Mouse (Mus musculus) forebrain, embryonic 10.5 days (tissue): ENCODE measurements around the gene Rgl2. TPM values are rescaled to one million over a fixed set of nuclear protein-coding genes. Genes with fewer than 3 reads are reported as not detected.

Experiments
- DNase-seq: peaks from one replicate; pipeline ENCODE4 v3.0.0-alpha.2; 2017; ENCODE audit warnings: low spot score; ENCODE audit errors: extremely low spot score
- H3K27ac ChIP-seq: fragments of 300-500 bp; sonication (generic); 2 replicates; pipeline ENCODE4 v1.5.1; 2016; ENCODE audit warnings: mild to moderate bottlenecking
- H3K27me3 ChIP-seq: fragments of 300-500 bp; sonication (generic); 2 replicates; pipeline ENCODE4 v1.6.1; 2016; ENCODE audit warnings: mild to moderate bottlenecking; ENCODE audit not compliant: poor library complexity, severe bottlenecking
- H3K36me3 ChIP-seq: fragments of 300-500 bp; sonication (generic); replicated peaks from 2 replicates; pipeline ENCODE4 v1.6.1; 2016; ENCODE audit warnings: mild to moderate bottlenecking, moderate library complexity
- H3K4me1 ChIP-seq: fragments of 300-500 bp; sonication (generic); 2 replicates; pipeline ENCODE4 v1.6.1; 2016
- H3K4me3 ChIP-seq: fragments of 300-500 bp; sonication (generic); 2 replicates; pipeline ENCODE4 v1.5.1; 2016; ENCODE audit warnings: mild to moderate bottlenecking, moderate library complexity
- H3K9me3 ChIP-seq: fragments of 300-500 bp; sonication (generic); 2 replicates; pipeline ENCODE4 v1.6.1; 2016; ENCODE audit warnings: mild to moderate bottlenecking, moderate library complexity
- WGBS: fragments of 180-500 bp; shearing (Covaris S2); methylation state at CpG from one replicate; pipeline ENCODE4 v1.1.7; 2016; 5-methylcytosine and 5-hydroxymethylcytosine counted together
- polyA plus RNA-seq: library from polyadenylated mRNA; unstranded; fragments of >200 nt; fragmentation: Nextera tagmentation; extraction: Ambion mirVana; gene quantifications from 2 replicates; pipeline ENCODE4 v1.2.1, GENCODE M21; 2016

Rgl2 gene
- polyA plus RNA-seq, 1 experiment from 2014 or later = 46.7 TPM

- 94% methylated on average over 31 of the region's 31 CpGs for WGBS
- peak overlapping the region; percentile 95; the same call in 1 of the 2 replicates for H3K4me3 ChIP-seq
- peaks cover 49% of the 10 kb centered on the region for H3K36me3 ChIP-seq
- H3K9me3 ChIP-seq = no peaks in the 10 kb centered on the region
- H3K27ac ChIP-seq = no peak overlapping the region
- no peak for DNase-seq
- H3K27me3 ChIP-seq = no peaks in the 10 kb centered on the region
- H3K4me1 ChIP-seq = peaks cover 65% of the 10 kb centered on the region
Observed at GRCm38 (mm10) chr17:33911052-33911812, 18.1 kb upstream of the Rgl2 start.

DNA sequence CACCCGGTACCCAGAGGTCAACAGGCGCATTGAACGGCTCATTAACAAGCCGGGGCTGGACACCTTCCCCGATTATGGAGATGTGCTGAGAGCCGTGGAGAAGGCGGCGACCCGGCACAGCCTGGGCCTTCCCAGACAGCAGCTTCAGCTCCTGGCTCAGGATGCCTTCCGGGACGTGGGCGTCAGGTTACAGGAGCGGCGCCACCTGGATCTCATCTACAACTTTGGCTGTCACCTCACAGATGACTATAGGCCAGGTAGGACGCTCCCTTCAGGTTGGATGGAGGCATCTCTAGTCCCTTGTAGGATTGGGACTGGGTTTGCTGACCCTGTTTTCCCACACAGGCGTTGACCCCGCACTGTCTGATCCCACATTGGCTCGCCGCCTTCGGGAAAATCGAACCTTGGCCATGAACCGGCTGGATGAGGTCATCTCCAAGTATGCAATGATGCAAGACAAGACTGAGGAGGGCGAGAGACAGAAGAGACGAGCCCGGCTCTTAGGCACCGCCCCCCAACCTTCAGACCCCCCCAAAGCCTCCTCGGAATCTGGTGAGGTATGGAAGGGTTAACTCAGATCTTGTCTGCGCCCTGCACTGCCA, 17.4 kb upstream of the Rgl2 start:
- DNase-seq = no peak
- H3K27ac ChIP-seq = no peak overlapping the region
- no peaks in the 10 kb centered on the region for H3K27me3 ChIP-seq
- peaks cover 72% of the 10 kb centered on the region for H3K4me1 ChIP-seq
- peaks cover 51% of the 10 kb centered on the region for H3K36me3 ChIP-seq
- no peaks in the 10 kb centered on the region for H3K9me3 ChIP-seq
- H3K4me3 ChIP-seq = peak overlapping the region; percentile 16; the same call in 1 of the 2 replicates
- WGBS = 94% methylated on average over 28 of the region's 28 CpGs

DNA sequence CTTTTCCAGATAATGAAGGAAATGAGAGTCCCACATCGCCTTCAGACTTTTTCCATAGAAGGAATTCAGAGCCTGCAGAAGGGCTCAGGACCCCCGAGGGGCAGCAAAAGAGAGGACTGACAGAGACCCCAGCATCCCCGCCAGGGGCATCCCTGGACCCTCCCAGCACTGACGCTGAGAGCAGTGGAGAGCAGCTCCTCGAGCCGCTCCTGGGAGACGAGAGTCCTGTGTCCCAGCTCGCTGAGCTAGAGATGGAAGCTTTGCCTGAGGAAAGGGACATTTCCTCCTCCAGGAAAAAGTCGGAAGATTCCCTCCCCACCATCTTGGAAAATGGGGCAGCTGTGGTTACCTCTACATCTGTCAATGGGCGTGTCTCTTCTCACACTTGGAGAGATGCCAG, 16.1 kb upstream of the Rgl2 start:
- Histone ChIP-seq H3K9me3 (no peaks in the 10 kb centered on the region; the same call in 1 of the 2 replicates), H3K4me3 (peak overlapping the region; percentile 22; the same call in 1 of the 2 replicates), H3K36me3 (peaks cover 65% of the 10 kb centered on the region), H3K27me3 (peaks cover 9% of the 10 kb centered on the region), H3K4me1 (peaks cover 78% of the 10 kb centered on the region), H3K27ac (no peak overlapping the region)
- WGBS = 89% methylated on average over 10 of the region's 10 CpGs
- DNase-seq = no peak

DNA sequence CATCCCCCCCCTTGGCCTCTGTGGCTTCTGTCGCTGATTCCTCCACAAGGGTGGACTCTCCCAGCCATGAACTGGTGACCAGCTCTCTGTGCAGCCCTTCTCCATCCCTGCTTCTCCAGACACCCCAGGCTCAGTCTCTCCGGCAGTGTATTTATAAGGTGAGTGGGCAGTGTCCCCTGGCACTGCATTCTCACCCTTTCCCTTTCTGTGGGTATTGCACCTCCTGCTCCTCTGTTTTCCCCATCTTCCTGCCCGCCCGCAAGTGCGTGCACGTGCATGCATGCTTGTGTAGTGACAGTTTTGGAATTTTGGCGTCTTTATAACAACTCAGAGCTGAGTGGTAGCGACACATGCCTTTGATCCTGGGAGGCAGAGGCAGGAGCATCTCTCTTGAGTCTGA, 15.4 kb upstream of the Rgl2 start:
- no peaks in the 10 kb centered on the region; the same call in 1 of the 2 replicates for H3K9me3 ChIP-seq
- H3K27ac ChIP-seq = no peak overlapping the region
- WGBS = 98% methylated on average over 8 of the region's 8 CpGs
- H3K4me1 ChIP-seq = peaks cover 78% of the 10 kb centered on the region
- peaks cover 15% of the 10 kb centered on the region for H3K27me3 ChIP-seq
- peaks cover 68% of the 10 kb centered on the region for H3K36me3 ChIP-seq
- peak overlapping the region; percentile 22; the same call in 1 of the 2 replicates for H3K4me3 ChIP-seq
- DNase-seq = no peak

DNA sequence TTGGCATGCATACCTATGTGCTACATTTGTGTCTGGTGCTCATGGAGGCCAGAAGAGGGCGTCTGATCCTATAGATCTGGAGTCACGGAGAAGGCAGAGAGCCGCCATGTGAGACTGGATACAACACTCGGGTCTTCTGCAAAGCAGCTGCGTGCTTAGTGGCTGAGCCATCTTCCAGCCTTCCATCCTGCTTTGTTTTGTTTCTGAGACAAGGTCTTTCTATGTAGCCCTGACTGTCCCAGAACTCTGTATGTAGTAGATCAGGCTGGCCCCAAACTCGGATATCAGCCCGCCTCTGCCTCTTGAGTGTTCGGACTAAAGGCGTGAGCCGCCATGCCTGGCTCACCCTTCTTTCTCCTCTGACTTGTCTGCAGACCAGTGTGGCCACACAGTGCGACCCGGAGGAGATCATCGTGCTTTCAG, 14.4 kb upstream of the Rgl2 start:
- H3K9me3 ChIP-seq = no peaks in the 10 kb centered on the region; the same call in 1 of the 2 replicates
- peak overlapping the region; percentile 76 for H3K4me3 ChIP-seq
- peaks cover 68% of the 10 kb centered on the region for H3K36me3 ChIP-seq
- H3K4me1 ChIP-seq = peaks cover 82% of the 10 kb centered on the region
- WGBS = 73% methylated on average over 13 of the region's 13 CpGs
- peak overlapping the region; percentile 40; the same call in 1 of the 2 replicates for H3K27ac ChIP-seq
- peaks cover 15% of the 10 kb centered on the region for H3K27me3 ChIP-seq
- no peak for DNase-seq

DNA sequence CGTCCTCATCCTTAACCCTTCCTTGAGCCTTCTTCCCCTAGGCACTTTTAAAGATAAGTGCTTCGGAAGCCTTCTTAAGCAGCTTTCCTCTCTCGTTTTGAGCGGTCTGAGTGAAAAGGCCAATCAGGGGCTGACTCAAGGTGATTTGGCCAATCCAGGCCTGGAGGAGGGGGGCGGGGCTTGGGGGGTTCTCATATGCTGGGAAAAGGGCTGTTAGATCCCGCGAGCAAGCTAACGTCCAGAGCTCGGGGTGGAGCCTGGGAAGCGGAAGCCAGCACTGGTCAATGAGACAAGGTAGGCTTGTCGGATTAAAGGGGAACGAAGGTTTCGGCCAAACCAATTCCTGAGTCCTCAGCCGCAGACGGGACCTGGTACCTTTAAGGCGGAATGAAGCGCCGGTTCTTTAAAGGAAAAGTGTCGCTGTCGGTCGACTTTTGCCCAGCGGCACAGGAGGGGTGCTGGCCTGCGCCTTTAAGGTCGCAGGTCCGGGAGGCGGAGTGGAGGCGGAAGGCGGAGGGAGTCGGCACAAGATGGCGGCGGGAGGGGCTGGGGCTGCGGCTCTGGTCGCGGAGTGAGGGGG, 13.6 kb upstream of the Rgl2 start, which contains the start of the genes Tapbp and Zbtb22:
Gene Tapbp, plus strand, starts transcription at position 229 of the 580 bp plus-strand sequence.
Gene Zbtb22, plus strand, starts transcription at position 234 of the 580 bp plus-strand sequence.
- 0% methylated on average over 34 of the region's 34 CpGs for WGBS
- peak within 1 kb of the TSS; percentile 76 for H3K4me3 ChIP-seq
- H3K27ac ChIP-seq = peak within 1 kb of the TSS; percentile 95
- peaks cover 64% of the 10 kb centered on the region for H3K36me3 ChIP-seq
- no peaks in the 10 kb centered on the region; the same call in 1 of the 2 replicates for H3K9me3 ChIP-seq
- DNase-seq = peak; percentile 98
- H3K27me3 ChIP-seq = peaks cover 15% of the 10 kb centered on the region
- peaks cover 82% of the 10 kb centered on the region for H3K4me1 ChIP-seq

DNA sequence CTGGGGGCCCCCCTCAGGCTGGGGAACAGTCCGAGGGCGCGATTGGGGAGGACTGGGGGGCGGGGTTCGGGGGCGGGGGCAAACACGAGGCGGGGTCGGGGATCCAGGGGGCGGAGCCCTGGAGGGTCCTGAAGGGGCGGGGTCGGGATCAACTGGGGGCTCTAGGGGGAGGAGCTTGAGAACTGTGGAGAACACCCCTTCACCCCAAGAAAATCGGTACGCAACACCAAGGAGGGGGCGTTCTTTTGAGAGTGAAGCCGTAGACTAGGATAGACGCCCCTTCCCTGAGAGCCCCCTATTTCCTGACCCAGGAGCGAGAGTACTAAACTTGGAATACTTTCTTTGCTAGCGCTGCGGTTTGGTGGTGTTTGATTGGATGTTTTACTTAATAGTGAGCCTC, 13.0 kb upstream of the Rgl2 start:
- WGBS = under 1% methylated on average over 19 of the region's 20 CpGs
- Histone ChIP-seq H3K36me3 (peaks cover 59% of the 10 kb centered on the region), H3K27ac (peak overlapping the region; percentile 95), H3K4me1 (peaks cover 83% of the 10 kb centered on the region), H3K4me3 (peak overlapping the region; percentile 76), H3K9me3 (no peaks in the 10 kb centered on the region; the same call in 1 of the 2 replicates), H3K27me3 (peaks cover 15% of the 10 kb centered on the region)
- no peak for DNase-seq

DNA sequence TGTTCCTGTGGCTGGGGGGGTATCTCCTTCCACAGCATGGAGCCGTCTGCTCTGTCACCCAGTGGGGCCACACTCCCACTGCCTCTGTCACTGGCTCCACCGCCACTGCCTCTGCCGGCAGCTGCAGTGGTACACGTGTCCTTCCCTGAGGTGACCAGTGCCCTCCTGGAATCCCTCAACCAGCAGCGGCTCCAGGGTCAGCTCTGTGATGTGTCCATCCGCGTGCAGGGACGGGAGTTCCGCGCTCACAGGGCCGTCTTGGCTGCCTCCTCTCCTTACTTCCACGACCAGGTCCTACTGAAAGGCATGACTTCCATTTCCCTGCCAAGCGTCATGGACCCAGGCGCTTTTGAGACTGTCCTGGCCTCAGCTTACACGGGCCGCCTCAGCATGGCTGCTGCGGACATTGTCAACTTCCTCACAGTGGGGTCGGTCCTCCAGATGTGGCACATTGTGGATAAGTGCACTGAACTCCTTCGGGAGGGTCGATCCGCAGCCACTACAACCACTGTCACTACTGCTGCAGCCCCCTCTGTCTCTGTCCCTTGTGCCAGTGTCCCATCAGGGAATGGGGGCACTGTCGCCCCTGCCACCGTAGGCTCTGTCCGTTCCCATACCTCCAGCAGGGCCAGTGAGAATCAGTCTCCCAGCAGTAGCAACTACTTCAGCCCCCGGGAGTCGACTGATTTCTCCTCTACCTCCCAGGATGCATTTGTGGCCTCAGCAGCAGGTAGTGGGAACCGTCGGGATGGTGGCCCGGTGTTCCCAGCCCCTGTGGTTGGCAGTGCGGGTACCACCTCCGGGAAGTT, 12.3 kb upstream of the Rgl2 start:
- H3K27ac ChIP-seq = peak overlapping the region; percentile 26; the same call in 1 of the 2 replicates
- peaks cover 51% of the 10 kb centered on the region for H3K36me3 ChIP-seq
- H3K9me3 ChIP-seq = no peaks in the 10 kb centered on the region; the same call in 1 of the 2 replicates
- H3K27me3 ChIP-seq = peaks cover 15% of the 10 kb centered on the region
- H3K4me3 ChIP-seq = peak overlapping the region; percentile 76
- H3K4me1 ChIP-seq = peaks cover 76% of the 10 kb centered on the region
- no peak for DNase-seq
- 78% methylated on average over 31 of the region's 31 CpGs for WGBS

DNA sequence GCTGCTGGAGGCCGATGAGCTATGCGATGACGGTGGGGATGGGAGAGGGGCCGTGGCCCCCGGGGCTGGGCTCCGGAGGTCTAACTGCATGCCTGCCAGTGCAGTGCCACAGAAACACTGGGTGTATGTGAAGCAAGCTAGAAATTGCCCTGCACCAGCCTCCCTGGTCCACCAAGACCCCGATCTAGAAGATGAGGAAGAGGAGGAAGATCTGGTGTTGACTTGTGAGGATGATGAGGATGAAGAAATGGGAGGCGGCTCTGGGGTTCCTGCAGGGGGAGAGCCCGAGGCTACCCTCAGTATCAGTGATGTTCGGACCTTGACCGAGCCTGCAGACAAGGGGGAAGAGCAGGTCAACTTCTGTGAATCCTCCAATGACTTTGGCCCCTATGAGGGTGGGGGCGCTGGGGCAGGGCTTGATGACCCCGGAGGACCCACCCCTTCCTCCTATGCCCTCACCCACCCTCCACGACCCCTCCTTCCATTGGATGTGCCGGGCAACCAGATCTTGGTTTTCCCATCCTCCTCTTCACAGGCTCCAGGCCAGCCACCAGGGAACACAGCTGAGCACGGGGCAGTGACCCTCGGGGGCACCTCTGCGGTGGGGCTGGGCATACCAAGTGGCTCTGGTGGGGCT, 11.6 kb upstream of the Rgl2 start:
- WGBS = 84% methylated on average over 18 of the region's 18 CpGs
- no peaks in the 10 kb centered on the region; the same call in 1 of the 2 replicates for H3K9me3 ChIP-seq
- H3K36me3 ChIP-seq = peaks cover 44% of the 10 kb centered on the region
- no peak for DNase-seq
- no peak overlapping the region for H3K27ac ChIP-seq
- peaks cover 72% of the 10 kb centered on the region for H3K4me1 ChIP-seq
- H3K4me3 ChIP-seq = peak overlapping the region; percentile 76
- peaks cover 15% of the 10 kb centered on the region for H3K27me3 ChIP-seq

DNA sequence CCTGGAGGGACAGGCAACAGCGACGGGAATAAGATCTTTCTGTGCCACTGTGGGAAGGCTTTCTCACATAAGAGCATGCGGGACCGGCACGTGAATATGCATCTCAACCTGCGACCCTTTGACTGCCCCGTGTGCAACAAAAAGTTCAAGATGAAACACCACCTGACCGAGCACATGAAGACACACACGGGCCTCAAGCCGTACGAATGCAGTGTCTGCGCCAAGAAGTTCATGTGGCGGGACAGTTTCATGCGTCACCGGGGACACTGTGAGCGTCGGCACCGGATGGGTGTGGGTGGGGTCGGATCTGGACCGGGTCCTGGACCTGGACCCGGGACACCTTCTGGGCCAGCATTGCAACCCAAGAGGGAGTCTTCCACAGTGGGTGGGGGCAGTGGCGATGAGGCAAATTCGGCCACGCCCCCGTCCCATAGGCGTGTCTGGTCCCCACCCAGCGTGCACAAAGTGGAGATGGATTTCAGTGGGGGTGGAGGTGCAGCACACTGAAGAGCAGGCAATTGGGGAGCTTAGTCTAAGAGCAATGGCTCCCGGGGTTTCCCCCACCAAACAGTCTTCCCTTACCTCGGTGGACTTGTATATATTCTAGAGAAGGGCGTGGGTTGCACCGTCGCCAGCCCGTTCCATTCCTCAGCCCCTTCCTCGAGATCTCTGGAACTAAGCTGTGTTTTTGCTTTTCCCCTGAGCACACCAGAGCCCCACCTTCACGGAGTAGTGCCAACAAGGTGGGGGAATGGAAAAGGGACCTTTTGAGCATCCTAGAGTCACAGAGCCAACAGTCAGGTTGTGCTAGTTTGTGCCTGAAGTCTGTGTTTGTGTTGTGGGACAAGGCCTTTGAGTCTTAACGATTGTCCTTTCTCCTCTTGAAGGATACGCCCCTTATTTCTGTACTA, 10.8 kb upstream of the Rgl2 start:
- no peak overlapping the region for H3K27ac ChIP-seq

More for the DNA sequence above, 10.8 kb upstream of the Rgl2 start:
- Histone ChIP-seq H3K27me3 (peaks cover 15% of the 10 kb centered on the region), H3K4me3 (peak overlapping the region; percentile 76), H3K36me3 (peaks cover 36% of the 10 kb centered on the region), H3K9me3 (no peaks in the 10 kb centered on the region; the same call in 1 of the 2 replicates), H3K4me1 (peaks cover 71% of the 10 kb centered on the region)
- WGBS = 59% methylated on average over 37 of the region's 37 CpGs
- DNase-seq = no peak
